Mouse (Mus musculus) thymus, postnatal 4 days (tissue): ENCODE data around the gene Ctu2.

Experiments
- DNase-seq: peaks from one replicate; pipeline ENCODE4 v3.0.0; 2021

The Ctu2 gene

GRCm38 (mm10) chr8:122475580-122476320 is at the start of gene Ctu2, which contains the start of gene Rnf166:
Gene Ctu2, plus strand, starts transcription at chr8:122476143.
Gene Rnf166, minus strand, starts transcription at chr8:122476064.
- DNase-seq = peak; percentile 98

- no peak for DNase-seq
Measured at GRCm38 (mm10) chr8:122426145-122426544, 49.8 kb upstream of the Ctu2 start.

GRCm38 (mm10) chr8:122427607-122428006 is 48.3 kb upstream of the Ctu2 start:
- DNase-seq = no peak

GRCm38 (mm10) chr8:122428163-122428562 is 47.8 kb upstream of the Ctu2 start:
- DNase-seq = no peak

- no peak for DNase-seq
Measured at GRCm38 (mm10) chr8:122430058-122430636, 45.8 kb upstream of the Ctu2 start.

GRCm38 (mm10) chr8:122430646-122431045 is 45.3 kb upstream of the Ctu2 start:
- no peak for DNase-seq

GRCm38 (mm10) chr8:122431694-122432442 is 44.1 kb upstream of the Ctu2 start:
- DNase-seq = peak; percentile 70

GRCm38 (mm10) chr8:122432443-122433268 is 43.3 kb upstream of the Ctu2 start, which contains the start of gene Cyba:
Gene Cyba, minus strand, starts transcription at chr8:122432930.
- DNase-seq = peak; percentile 90

- no peak for DNase-seq
Measured at GRCm38 (mm10) chr8:122433269-122433905, 42.6 kb upstream of the Ctu2 start.

- DNase-seq = no peak
Measured at GRCm38 (mm10) chr8:122435375-122435774, 40.6 kb upstream of the Ctu2 start.

- no peak for DNase-seq
Measured at GRCm38 (mm10) chr8:122436146-122436545, 39.8 kb upstream of the Ctu2 start.

GRCm38 (mm10) chr8:122436586-122437125 is 39.3 kb upstream of the Ctu2 start:
- no peak for DNase-seq

- DNase-seq = no peak
Measured at GRCm38 (mm10) chr8:122437708-122438331, 38.1 kb upstream of the Ctu2 start.

GRCm38 (mm10) chr8:122439336-122439735 is 36.6 kb upstream of the Ctu2 start:
- no peak for DNase-seq

GRCm38 (mm10) chr8:122441326-122441725 is 34.6 kb upstream of the Ctu2 start:
- no peak for DNase-seq

GRCm38 (mm10) chr8:122442356-122442755 is 33.6 kb upstream of the Ctu2 start:
- no peak for DNase-seq

- DNase-seq = peak; percentile 30
Measured at GRCm38 (mm10) chr8:122442781-122443180, 33.2 kb upstream of the Ctu2 start.

GRCm38 (mm10) chr8:122443262-122444006 is 32.5 kb upstream of the Ctu2 start, which contains the start of gene Mvd:
Gene Mvd, minus strand, starts transcription at chr8:122443422.
- DNase-seq = peak; percentile 98

- DNase-seq = peak; percentile 59
Measured at GRCm38 (mm10) chr8:122444058-122444748, 31.7 kb upstream of the Ctu2 start.

- DNase-seq = no peak
Measured at GRCm38 (mm10) chr8:122445203-122445602, 30.7 kb upstream of the Ctu2 start.
